Mouse (Mus musculus) ES-E14 (cell line): Measurements from ENCODE around the gene Chp1.

Experiments
- CHD2 ChIP-seq: IDR thresholded peaks from 2 replicates; pipeline ENCODE4 v1.6.1; 2014; ENCODE audit warnings: mild to moderate bottlenecking, low read depth, low read length, inconsistent platforms
- HCFC1 ChIP-seq: IDR thresholded peaks from 2 replicates; pipeline ENCODE4 v1.6.1; 2012; ENCODE audit warnings: low read length, inconsistent platforms, borderline replicate concordance; ENCODE audit not compliant: insufficient read depth
- MAFK ChIP-seq: IDR thresholded peaks from 2 replicates; pipeline ENCODE4 v1.6.1; 2014; ENCODE audit warnings: mild to moderate bottlenecking, low read depth, low read length, inconsistent platforms; ENCODE audit not compliant: insufficient read depth
- ZNF384 ChIP-seq: IDR thresholded peaks from 2 replicates; pipeline ENCODE4 v1.6.1; 2012; ENCODE audit warnings: low read depth, low read length, inconsistent platforms

DNA sequence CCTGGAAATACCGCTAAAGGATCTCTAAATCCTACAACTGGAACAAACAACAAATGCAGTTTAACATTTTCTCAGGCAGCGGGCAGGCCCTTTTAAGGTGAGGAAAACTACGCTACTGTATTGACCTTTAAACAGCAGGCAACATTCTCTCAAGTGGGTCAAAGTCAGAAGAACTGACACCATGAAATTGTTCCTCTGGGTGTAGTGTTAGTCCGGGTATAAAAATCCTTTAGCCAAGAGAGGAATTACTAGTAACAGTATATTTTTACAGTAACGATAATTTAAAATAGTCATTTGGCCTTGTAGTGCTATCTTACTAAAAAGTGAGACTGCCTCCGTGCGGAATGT is 46.2 kb downstream of the Chp1 start:
- no peak for TF ChIP-seq HCFC1
- TF ChIP-seq MAFK = no peak
- TF ChIP-seq CHD2 = no peak
- TF ChIP-seq ZNF384 = no peak
